Mouse (Mus musculus): ENCODE measurements around the gene Aloxe3. TPM values are rescaled to one million over a fixed set of nuclear protein-coding genes. Genes with fewer than 3 reads are reported as not detected.

Aloxe3 gene
- 10.8 and 16.0 TPM in 2 replicates for polyA plus RNA-seq (2012; rRNA removed)

DNA sequence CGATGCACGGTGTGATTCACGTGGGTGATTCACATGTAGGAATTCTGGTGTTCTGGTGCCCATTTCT is at the start of gene Aloxe3:
Aloxe3 (plus strand) TSS at position 45 of the 67 bp plus-strand sequence.
- Histone ChIP-seq H3K27me3 (ENCODE audit: control insufficient read depth, insufficient read depth, low read length) (no peaks in the 10 kb centered on the region), H3K4me3 (replicated peaks; ENCODE audit: insufficient read depth, low read depth, low read length) (peak within 1 kb of the TSS; percentile 89), H3K4me1 (ENCODE audit: control insufficient read depth, insufficient read depth, low read length) (no peaks in the 10 kb centered on the region), H3K27ac (ENCODE audit: insufficient read depth, low read length) (peak within 1 kb of the TSS; percentile 81)
- WGBS: 0% methylated on average over 3 of the region's 3 CpGs
- DNase-seq: no peak
- TF ChIP-seq POLR2A (IDR thresholded peaks at IDR 0.05; ENCODE audit: borderline replicate concordance, insufficient read depth, low read length): 0 out of 2 replicates have a peak, but pooled peaks have one; percentile 4
- TF ChIP-seq CTCF (IDR thresholded peaks at IDR 0.05; ENCODE audit: borderline replicate concordance, insufficient read depth, low read depth, low read length): no peak

GRCm38 (mm10) chr11:69076572-69076971 is 49.1 kb upstream of the Aloxe3 start:
- Histone ChIP-seq H3K4me1 (ENCODE audit: control insufficient read depth, insufficient read depth, low read length) (no peaks in the 10 kb centered on the region), H3K4me3 (replicated peaks; ENCODE audit: insufficient read depth, low read depth, low read length) (no peak overlapping the region), H3K27ac (ENCODE audit: insufficient read depth, low read length) (no peak overlapping the region), H3K27me3 (ENCODE audit: control insufficient read depth, insufficient read depth, low read length) (no peaks in the 10 kb centered on the region)
- 44% methylated on average over 5 of the region's 5 CpGs for whole genome bisulfite sequencing
- no peak for TF ChIP-seq CTCF (IDR thresholded peaks at IDR 0.05; ENCODE audit: borderline replicate concordance, insufficient read depth, low read depth, low read length)
- TF ChIP-seq POLR2A (IDR thresholded peaks at IDR 0.05; ENCODE audit: borderline replicate concordance, insufficient read depth, low read length): no peak
- peak in 1 of 2 experiments; percentile 25 for DNase-seq

- TF ChIP-seq CTCF (IDR thresholded peaks at IDR 0.05; ENCODE audit: borderline replicate concordance, insufficient read depth, low read depth, low read length) (no peak), POLR2A (IDR thresholded peaks at IDR 0.05; ENCODE audit: borderline replicate concordance, insufficient read depth, low read length) (no peak)
- no peak for DNase-seq
- H3K4me1 ChIP-seq (ENCODE audit: control insufficient read depth, insufficient read depth, low read length): no peaks in the 10 kb centered on the region
- WGBS: 84% methylated on average over 9 of the region's 9 CpGs
- H3K27ac ChIP-seq (ENCODE audit: insufficient read depth, low read length): no peak overlapping the region
- no peak overlapping the region for H3K4me3 ChIP-seq (replicated peaks; ENCODE audit: insufficient read depth, low read depth, low read length)
- no peaks in the 10 kb centered on the region for H3K27me3 ChIP-seq (ENCODE audit: control insufficient read depth, insufficient read depth, low read length)
Measured at GRCm38 (mm10) chr11:69077316-69077715, 48.4 kb upstream of the Aloxe3 start.

- no peaks in the 10 kb centered on the region for H3K27me3 ChIP-seq (ENCODE audit: control insufficient read depth, insufficient read depth, low read length)
- H3K4me1 ChIP-seq (ENCODE audit: control insufficient read depth, insufficient read depth, low read length): no peaks in the 10 kb centered on the region
- no peak for DNase-seq
- H3K4me3 ChIP-seq (replicated peaks; ENCODE audit: insufficient read depth, low read depth, low read length): no peak overlapping the region
- H3K27ac ChIP-seq (ENCODE audit: insufficient read depth, low read length): no peak overlapping the region
- TF ChIP-seq POLR2A (IDR thresholded peaks at IDR 0.05; ENCODE audit: borderline replicate concordance, insufficient read depth, low read length) (no peak), CTCF (IDR thresholded peaks at IDR 0.05; ENCODE audit: borderline replicate concordance, insufficient read depth, low read depth, low read length) (no peak)
- WGBS: 92% methylated on average over 6 of the region's 6 CpGs
Measured at GRCm38 (mm10) chr11:69078041-69078440, 47.7 kb upstream of the Aloxe3 start.

- TF ChIP-seq CTCF (IDR thresholded peaks at IDR 0.05; ENCODE audit: borderline replicate concordance, insufficient read depth, low read depth, low read length): no peak
- no peak for TF ChIP-seq POLR2A (IDR thresholded peaks at IDR 0.05; ENCODE audit: borderline replicate concordance, insufficient read depth, low read length)
- no peak overlapping the region for H3K27ac ChIP-seq (ENCODE audit: insufficient read depth, low read length)
- H3K4me1 ChIP-seq (ENCODE audit: control insufficient read depth, insufficient read depth, low read length): no peaks in the 10 kb centered on the region
- H3K4me3 ChIP-seq (replicated peaks; ENCODE audit: insufficient read depth, low read depth, low read length): no peak overlapping the region
- no peaks in the 10 kb centered on the region for H3K27me3 ChIP-seq (ENCODE audit: control insufficient read depth, insufficient read depth, low read length)
- WGBS: 82% methylated on average over 5 of the region's 5 CpGs
- DNase-seq: no peak
Measured at GRCm38 (mm10) chr11:69078805-69079438, 46.8 kb upstream of the Aloxe3 start.

GRCm38 (mm10) chr11:69080102-69080854 is 45.4 kb upstream of the Aloxe3 start:
- H3K27ac ChIP-seq (ENCODE audit: insufficient read depth, low read length): no peak overlapping the region
- 85% methylated on average over 15 of the region's 15 CpGs for WGBS
- H3K4me3 ChIP-seq (replicated peaks; ENCODE audit: insufficient read depth, low read depth, low read length): no peak overlapping the region
- no peaks in the 10 kb centered on the region for H3K27me3 ChIP-seq (ENCODE audit: control insufficient read depth, insufficient read depth, low read length)
- no peak for TF ChIP-seq CTCF (IDR thresholded peaks at IDR 0.05; ENCODE audit: borderline replicate concordance, insufficient read depth, low read depth, low read length)
- H3K4me1 ChIP-seq (ENCODE audit: control insufficient read depth, insufficient read depth, low read length): no peaks in the 10 kb centered on the region
- DNase-seq: no peak

- no peaks in the 10 kb centered on the region for H3K27me3 ChIP-seq (ENCODE audit: control insufficient read depth, insufficient read depth, low read length)
- TF ChIP-seq CTCF (IDR thresholded peaks at IDR 0.05; ENCODE audit: borderline replicate concordance, insufficient read depth, low read depth, low read length): no peak
- no peak for TF ChIP-seq POLR2A (IDR thresholded peaks at IDR 0.05; ENCODE audit: borderline replicate concordance, insufficient read depth, low read length)
- no peak overlapping the region for H3K27ac ChIP-seq (ENCODE audit: insufficient read depth, low read length)
- 89% methylated on average over 8 of the region's 8 CpGs for WGBS
- H3K4me3 ChIP-seq (replicated peaks; ENCODE audit: insufficient read depth, low read depth, low read length): no peak overlapping the region
- no peaks in the 10 kb centered on the region for H3K4me1 ChIP-seq (ENCODE audit: control insufficient read depth, insufficient read depth, low read length)
- no peak for DNase-seq
Measured at GRCm38 (mm10) chr11:69080855-69081222, 44.9 kb upstream of the Aloxe3 start.

- H3K27me3 ChIP-seq (ENCODE audit: control insufficient read depth, insufficient read depth, low read length): no peaks in the 10 kb centered on the region
- H3K4me3 ChIP-seq (replicated peaks; ENCODE audit: insufficient read depth, low read depth, low read length): no peak overlapping the region
- DNase-seq: no peak
- H3K27ac ChIP-seq (ENCODE audit: insufficient read depth, low read length): no peak overlapping the region
- no peak for TF ChIP-seq CTCF (IDR thresholded peaks at IDR 0.05; ENCODE audit: borderline replicate concordance, insufficient read depth, low read depth, low read length)
- no peak for TF ChIP-seq POLR2A (IDR thresholded peaks at IDR 0.05; ENCODE audit: borderline replicate concordance, insufficient read depth, low read length)
- 88% methylated on average over 7 of the region's 7 CpGs for WGBS
- H3K4me1 ChIP-seq (ENCODE audit: control insufficient read depth, insufficient read depth, low read length): no peaks in the 10 kb centered on the region
Measured at GRCm38 (mm10) chr11:69081613-69082012, 44.1 kb upstream of the Aloxe3 start.

All from cerebellum, adult 2 months (tissue).